Mouse (Mus musculus) kidney, adult 18-20 months (tissue): ENCODE results near the gene Dtnb.
"Not testable (repeated sequence)": the region's sequence is repeated elsewhere in the genome, so short reads cannot be mapped to it uniquely, and the experiment has no call there.

ENCODE experiments used
- DNase-seq: peaks from one replicate; pipeline ENCODE4 v3.0.0; 2021

Gene Dtnb

DNA sequence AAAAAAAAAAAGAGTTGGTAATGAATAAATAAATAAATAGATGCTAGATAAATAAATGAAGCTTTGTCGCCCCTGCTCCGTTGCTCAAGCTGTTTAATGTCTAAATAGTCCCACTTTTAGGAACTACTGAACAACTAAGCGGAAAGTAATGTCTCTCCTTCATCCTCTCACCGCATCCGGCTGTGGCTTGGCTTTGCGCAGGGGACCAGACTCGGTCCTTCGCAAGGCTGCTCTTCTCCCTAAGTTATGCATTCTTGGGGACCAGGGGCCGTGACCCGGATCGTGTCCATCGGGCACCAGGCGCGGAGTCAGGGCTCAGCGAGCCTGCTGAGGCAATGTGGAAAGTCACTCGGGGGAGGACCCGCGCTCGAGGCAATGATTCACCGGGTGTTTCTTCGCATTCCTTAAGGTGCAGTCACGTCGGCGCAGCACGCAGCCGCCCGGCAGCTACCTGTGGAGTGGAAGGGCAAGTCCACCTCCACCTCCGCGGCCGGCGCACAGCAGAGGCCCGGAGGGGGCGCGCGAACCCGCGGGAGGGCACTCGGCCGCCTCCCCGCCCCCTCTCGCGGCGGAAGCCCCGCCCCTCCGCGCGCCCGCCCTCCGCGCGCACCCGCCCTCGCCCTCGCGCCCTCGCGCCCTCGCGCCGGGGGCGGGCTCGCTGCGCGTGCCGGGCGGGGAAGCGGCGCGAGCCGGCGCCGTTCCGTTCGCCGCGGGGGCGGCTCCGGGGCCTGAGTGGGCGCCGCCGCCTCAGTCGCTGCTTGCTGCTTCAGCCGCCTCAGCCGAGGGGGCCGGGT is at the start of gene Dtnb:
Gene Dtnb (plus strand): TSS at position 595 of the 794 bp plus-strand sequence.
- peak; percentile 84 for DNase-seq

DNA sequence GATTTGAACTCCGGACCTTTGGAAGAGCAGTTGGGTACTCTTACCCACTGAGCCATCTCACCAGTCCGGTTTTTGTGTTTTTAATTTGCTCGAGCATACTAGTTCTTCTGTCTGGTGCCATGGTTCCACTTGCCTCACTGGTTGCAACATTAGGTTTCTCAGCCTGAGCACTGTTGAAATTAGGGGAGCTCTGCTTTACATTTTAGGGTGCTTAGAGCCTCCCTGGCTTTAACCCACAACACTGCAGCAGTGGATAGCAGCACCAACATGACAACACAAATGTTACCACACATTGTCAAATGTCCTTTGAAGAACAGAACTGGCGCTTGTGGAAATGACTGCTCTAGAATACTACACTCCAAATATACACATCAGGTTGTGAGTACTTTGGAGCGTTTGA is 46.6 kb upstream of the Dtnb start:
- DNase-seq = no peak

DNA sequence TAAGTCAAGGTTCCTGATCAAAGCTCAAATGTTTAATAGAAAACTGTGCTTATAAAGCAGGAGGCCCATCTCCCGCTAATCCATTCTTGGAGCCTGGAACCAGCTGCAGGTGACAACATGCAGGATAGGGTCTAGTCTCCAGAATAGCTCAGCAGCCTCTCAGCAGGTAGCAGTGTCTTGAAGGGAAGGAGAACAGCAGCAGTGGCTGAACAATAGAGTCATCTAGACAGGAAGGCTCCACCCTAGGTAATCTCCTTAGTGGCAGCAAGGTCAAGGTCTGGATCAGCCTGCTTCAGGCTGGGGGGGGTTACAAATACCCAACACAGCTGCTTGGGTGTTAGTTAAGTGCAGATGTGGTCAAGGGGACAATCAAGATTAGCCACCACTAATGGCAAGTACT is 36.7 kb upstream of the Dtnb start:
- not testable (repeated sequence) for DNase-seq

DNA sequence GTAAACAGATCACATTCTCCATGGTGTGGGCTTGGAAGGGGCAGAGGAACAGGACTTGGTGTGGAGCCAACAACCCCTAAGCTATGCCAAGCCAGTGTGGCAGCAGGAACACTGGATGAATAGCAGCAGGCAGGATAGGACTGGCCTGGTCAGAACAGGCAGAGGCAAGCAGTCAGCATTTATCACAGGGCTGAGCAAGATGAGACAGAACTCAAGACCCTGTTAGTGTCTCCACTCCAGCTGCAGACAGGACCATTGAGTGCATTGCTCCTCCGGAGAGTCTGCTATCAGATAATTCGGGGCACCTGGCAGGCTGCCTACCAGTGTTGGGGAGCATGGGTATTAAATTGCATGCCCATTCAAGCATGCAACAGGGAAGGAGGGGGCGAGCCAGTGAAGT is 34.6 kb upstream of the Dtnb start:
- DNase-seq = peak; percentile 8

DNA sequence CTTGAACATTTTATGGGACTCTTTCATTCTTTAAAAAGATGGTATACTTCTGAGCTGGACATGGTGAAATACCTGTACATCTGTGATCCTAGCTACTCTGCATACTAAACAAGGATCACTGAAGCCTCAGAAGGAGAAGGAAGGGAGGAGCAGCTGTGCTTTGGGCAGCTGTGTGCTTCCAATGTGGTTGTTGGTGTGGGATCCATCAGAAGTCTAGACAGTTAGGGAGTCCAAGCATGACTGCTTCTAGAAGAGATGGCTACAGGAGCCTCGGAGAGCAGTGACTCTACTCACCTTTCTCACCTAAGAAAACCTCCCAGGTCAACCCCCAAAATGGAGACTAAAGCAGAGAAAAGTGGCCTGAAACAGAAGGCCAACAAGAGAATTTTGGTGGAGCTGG is 34.1 kb upstream of the Dtnb start:
- no peak for DNase-seq

DNA sequence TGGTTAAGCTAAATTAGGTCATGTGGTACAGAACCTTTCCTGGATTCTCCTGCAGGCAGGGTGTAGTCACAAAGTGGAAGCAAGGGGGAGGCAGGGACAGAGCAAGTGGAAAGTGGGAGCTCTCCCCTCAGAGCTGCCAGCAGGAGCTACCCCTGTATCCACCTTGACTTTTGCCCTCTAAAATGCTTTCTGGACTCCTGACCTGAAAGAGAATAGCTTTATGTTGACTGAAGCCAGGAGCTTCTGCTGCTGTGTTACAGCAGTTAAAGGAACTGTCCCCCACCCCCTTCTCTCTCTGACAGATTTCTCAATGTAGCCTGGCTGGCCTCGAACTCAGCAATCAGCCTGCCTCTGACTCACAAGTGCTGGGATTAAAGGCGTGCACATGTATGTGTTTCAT is 32.6 kb upstream of the Dtnb start:
- no peak for DNase-seq

DNA sequence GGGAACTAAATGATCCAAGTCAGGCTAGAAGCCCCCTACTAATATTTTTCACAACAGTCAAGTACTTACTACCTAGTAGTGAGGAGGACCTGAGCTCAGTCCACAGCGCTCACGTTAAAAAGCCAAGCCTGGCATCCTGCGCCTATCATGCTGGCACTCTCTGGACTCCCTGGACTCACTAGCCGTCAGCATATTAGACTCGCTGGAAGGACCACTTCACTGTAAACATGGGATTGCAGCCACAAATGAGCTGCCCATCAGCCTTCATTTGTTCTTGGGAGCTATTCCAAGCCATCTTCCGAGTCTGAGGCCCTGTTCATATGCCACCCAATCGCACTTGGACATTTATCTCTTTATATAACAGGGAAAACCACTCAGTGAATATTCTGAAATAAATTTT is 31.3 kb upstream of the Dtnb start:
- DNase-seq = no peak

DNA sequence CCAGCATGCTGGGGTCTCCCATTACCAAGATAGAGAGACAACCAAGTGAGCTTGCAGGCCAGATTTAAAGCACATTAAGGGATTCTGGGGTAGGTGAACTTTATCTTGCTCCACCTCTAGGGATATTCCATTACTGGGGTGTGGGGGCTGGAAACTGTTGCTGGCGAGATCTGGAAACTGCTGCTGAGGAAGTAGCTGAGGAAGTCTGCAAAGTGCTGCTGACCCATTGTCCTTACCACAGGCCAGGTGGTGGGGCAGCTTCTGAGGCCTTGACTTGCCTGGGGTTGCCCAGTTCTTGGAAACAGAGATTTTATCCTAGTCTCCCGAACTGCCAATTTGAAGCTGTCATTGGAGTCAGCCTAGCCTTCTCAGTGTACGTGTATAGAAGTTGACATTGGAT is 26.7 kb upstream of the Dtnb start:
- DNase-seq = no peak

DNA sequence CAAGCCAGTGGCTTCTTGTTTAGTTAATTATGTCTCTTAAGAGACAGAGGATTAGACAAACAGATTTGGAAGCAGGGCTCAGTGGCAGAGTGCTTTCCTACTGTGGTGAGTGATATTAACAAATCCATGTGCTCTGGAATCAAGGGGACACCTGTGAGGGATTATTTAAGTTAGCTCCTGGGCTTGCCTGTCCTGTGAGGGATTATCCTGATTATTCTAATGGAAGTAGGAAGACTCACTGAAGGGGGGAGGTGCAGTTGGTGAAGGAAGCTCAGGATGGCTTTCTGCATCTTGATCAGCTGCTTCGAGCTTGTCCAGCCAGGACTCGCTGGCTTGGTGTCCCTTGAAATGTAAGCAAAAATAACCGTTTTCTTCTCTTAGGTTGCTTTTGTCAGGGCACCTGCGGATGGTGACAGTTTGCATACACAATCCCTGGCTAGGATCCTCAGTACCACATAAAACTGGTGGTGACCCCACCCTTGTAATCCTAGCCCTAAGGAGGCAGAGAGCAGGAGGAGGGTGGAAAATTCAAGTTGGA is 26.0 kb upstream of the Dtnb start:
- no peak for DNase-seq

DNA sequence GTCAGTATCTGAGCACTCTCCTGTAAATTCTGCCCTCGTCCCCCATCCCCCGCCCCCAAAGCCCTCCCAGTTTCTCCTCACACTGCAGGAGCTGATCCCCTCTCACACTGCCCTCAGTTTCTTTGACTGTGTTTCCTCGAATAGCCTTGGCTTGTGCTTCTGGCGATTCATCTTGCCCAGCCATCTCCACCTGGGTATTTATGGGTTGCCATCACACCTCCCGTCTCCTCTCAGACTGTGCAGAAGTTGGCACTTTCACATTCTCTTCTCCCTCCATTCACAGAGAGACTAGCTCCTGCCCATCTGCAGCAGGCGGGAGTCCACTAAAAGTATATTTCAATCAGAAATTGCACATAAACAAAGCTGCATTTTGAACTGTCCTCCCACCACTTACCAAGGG is 25.4 kb upstream of the Dtnb start:
- DNase-seq = no peak

DNA sequence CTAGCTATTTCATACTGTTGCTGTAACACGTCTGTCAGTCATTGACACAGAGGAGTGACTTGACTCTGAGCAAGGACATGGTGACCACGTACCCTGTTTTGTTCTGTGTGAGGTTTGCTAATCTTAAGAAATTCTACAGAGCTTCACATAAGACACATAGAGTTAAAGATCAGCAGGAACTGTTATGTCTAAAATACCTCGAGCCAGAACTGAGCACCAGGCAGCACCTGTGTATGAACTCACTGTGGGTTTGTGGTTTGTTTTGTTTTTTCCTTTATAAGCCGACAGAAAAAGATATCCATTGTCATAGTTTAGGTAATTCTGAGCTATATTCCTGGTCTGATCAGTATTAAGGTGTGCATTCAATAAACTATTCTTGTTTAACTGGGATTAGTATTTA is 24.7 kb upstream of the Dtnb start:
- DNase-seq = no peak

DNA sequence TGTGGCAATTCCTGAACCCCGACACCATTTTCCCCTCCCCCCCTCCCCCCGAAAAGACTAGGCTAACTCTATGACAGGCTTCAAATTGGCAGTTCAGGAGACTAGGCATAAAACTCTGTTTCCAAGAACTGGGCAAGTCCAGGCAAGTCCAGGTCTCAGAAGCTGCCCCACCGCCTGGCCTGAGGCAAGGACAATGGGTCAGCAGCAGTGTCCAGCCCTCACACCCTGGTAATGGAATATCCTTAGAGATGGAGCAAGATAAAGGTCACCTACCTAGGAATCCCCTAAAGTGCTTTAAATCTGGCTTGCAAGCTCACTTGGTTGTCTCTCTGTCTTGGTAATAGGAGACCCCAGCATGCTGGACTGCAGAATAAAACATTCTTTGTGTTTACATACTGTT is 24.3 kb upstream of the Dtnb start:
- no peak for DNase-seq

DNA sequence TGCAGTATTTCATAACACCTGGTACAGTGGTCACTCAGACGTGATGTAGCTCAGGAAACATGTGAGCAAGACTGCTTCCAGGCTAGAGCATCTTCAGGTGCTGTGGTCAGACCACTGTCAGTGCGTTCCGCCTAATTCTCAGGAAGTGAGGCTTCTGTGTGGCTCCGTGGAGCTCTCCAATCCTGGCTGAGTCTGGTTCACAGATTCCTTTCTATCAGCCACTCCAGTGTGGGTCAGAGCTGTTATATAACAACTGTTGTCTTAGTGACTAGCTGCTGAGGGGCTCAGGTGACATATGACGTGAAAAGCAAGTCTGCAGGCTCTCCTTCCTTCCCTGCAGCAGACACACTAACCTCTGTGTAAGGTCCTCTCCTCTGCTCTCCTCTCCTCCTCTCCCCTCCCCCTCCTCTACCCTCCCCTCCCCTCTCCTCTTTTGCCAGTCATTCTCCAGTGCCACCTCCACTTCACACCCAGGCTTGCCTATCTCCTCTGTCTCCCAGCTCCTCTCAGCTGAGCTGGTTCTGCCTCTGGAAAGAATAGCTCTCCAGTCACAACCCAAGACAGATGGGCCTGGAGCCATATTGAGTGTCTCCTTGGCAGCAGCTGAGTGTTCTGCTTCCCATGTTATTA is 23.5 kb upstream of the Dtnb start:
- no peak for DNase-seq

DNA sequence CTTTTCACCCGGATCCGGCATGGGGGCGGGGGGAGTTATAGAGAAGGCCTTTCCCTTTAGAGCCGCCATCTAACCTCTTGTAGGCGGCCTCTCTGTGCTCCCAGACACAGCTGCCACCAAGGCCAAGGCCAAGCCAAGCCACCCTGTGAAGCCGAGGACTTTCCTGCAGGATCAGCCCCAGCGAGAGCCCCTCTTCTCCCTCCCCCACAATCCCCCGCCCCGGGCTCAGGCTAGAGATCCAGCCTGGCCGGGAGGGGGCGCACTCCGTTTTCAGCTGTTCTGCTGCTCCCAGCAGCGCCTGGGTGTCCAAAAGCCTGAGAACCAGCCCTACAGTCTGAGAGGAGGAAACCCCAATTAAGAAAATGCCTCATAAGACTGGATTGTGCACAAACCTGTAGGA is 21.9 kb upstream of the Dtnb start:
- no peak for DNase-seq

DNA sequence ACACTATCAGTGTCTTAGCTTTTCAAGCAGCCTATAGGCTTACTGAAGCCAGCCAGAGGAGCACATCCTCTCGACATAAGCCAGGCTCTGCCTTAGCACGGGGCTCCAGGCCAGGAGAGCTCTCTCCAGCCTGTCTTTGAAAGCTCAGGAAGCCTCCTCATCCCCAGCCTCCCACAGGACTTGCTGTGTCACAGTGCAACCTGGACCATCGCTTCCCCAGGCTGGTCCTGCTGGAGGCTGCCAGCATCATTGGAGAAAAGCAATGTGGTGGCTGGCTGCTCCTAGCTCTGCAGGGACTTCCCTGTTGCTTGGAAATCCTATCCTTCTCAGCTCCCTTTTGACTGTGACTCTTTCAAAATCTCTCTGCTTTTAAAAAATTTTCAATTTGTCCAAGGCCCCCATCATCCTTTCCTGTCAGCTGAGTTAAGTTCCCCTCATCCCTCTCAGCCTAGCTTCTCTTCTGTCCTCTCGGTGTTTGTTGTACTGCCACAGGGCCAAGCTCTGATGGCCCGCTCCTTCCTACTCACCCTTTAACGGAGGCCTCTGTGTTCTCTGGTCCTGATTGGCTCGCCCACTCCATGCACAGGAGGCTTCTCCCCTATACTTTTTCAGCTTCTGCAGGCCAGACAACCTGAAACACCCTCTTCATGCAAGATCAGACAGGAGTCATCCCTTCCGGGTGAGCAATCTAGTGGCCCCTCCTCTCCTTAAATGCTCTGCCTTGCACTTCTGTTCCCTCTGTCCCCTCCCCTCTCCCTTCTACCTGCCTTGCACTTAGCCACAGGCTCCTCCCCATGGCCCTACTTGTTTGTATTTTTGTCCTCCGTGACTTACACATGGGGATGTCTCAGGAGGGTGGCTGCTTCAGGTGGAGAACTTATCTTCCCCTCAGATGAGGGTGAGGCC is 14.5 kb upstream of the Dtnb start:
- no peak for DNase-seq

DNA sequence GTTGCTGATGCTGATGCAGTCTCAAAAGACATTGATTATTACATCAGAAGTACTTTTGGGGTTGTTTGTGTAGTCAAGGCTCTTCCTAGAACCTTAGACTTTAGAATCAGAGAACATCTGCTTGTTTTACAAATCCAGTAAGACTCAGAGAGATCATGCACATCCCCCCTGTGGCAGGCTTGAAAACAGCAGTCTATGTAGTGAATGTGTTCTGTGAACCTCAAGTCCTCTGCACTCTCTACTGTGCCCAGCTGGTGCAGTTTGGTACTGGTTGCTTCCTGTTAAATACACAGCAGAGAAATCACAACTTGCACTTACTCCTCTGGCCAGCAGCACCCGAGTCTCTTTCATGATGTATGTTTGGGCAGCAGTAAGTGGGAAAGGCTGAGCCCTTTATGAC is 11.6 kb upstream of the Dtnb start:
- peak; percentile 45 for DNase-seq

DNA sequence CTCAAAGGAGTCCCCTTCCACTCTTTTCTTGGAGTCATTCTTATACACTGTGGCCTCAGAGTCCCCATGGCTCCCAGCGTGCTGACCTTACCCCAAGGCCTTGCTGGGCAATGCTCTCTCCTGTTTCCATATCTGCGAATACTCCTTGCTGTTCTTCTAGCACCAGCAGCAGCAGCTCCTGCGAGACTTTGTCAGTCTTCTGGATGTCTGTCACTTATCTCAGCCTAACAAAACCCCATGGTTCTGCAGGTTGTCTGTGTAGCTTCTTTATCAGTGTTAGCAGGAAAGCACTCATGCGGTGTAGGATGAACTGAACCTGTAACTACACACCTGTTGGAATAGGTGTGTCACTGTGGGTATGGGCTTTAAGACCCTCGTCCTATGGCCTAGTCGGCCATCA is 11.1 kb upstream of the Dtnb start:
- DNase-seq = no peak

DNA sequence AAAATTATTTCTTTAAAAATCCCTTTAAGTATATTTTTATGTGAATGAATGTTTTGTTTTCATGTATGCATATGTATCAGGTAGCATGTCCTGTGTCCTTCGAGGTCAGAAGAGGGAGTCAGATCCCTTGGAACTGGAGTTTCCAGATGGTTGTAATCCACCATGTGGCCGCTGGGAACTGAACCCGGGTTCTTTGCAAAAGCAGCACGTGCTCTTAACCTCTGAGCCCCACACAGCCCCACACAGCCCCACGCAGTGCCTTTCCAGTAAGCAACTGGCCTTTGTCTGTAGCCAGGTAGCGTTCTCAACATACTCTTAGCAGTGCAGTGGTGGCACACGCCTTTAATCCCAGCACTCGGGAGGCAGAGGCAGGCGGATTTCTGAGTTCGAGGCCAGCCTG is 9.4 kb upstream of the Dtnb start:
- no peak for DNase-seq

DNA sequence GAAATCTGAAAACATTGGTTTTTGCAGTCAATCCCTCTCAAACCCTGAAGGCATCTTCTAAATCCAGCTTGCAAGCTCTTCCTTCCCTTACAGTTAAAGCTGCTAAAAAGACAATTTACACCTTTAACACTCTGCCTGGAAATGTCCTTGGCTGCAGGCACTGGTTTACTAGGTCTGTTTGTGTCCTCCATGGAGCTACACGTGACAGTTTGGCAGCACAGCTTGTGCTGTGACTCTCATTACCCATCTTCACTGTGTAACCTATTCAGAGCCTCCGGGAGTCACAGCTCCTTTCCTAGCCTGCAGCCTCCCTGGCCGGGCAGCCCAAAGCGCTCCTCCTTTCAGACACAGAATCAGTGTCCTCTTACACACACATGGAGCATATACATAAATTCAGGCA is 8.5 kb upstream of the Dtnb start:
- DNase-seq = peak; percentile 42

DNA sequence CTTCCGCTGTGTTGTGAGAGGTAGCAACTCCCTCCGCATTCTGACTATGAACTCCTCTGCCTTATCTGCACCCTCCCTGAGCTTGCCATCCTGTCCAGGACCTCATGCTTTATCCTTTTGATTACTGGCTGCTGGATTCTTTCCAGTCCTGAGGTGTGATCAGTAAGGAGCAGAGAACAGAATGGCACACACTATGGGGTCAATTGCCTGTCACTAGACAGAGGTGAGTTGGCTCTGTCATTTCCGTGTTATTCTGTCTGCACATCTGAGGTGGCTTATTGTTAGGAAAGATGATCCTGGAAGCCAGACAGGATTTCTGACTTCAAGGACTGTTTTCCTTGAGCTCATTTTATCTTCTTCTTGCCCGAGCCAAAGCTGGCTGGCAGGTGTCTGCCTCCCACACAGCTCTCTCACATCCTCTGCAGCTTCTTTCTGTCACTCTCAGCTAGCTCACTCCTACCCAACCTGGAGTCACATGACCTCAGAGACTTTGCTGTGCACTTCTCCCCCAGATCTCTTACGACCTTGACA is 3.7 kb upstream of the Dtnb start:
- no peak for DNase-seq

DNA sequence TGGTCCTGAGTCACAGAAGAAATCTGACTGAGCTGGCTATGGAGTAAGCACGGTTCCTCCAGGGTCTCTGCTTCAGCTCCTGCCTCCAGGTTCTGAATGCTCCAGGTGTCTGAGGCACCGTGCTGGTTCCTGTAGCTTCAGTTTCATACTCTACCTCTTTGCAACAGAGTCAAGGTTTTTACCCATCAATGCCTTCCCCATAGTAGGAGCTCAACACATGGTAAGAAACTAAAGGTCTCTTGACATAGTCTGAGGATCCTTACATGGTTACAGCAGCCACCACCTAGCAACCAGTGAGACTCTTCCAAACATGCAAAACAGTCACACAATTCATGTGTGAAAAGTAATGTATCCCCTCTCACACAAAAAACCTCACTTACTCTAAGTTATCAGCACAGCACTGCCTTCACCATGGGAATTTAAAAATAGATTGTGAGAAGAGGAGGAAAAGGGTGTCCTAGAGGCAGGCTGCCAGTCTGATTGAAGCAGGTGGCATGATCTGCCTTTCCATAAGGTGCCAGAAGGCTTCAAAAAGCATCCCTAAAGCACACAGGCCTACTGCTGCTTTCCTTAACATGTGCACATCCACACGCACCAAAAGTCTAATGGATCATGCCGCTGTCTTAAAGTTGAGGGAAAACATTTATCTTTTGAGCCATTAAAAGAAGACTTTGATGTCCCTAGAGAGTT is 1.3 kb upstream of the Dtnb start:
- no peak for DNase-seq

DNA sequence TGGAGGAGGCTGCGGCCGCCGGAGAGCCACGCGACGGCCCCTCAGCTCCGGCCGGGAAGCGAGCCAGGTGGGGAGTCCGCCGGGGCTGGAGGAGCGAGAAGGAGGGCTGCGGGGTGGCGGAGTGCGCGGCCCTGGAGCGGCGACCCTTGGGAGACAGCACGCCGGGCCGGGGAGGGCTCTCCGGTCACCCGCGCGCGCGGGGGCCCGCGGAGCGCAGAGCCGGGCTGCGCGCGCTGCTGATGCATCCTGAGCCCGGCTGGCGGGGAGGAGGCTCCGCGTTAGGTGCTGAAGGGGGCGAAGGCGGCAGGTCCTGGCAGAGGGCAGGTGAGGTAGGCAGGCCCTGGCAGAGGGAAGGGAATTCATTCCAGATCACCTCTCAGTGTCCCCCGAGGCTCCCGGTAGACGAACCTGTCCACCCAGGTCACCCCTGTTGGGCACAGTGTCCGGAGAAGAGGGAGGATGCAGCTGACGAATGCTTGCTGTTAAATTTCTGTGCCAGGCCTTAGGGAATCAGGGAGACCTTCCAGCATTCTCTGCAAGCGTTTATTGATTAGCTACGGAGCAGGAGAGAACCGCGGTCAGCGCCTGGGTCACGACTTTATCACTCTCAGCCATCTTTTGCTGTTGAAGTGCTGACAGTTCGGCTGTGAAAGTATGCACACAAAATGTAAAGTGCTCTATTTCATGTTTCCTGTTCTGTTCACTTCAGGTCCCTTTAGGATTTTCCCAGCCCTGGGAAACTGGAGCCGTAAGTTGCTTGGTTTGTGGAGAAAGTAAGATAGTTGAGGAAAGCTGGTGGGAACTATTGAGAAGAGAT is 608 bp downstream of the Dtnb start:
- DNase-seq = peak; percentile 72
